Mouse (Mus musculus) G1E-ER4 (cell line): Measurements from ENCODE around the gene Egfl8. TPM values are rescaled to one million over a fixed set of nuclear protein-coding genes. Genes with fewer than 3 reads are reported as not detected.

ENCODE experiments used
- GATA1 ChIP-seq: IDR thresholded peaks from one replicate; pipeline ENCODE4 v1.8.0; 2012; ENCODE audit warnings: low read length, inconsistent platforms
- polyA plus RNA-seq: library from polyadenylated mRNA; stranded (reverse); fragments of >175 nt; gene quantifications from 2 replicates; pipeline ENCODE4 v1.2.3, GENCODE M21; 2012

Egfl8 gene
- polyA plus RNA-seq, 1 experiment: 1.1 TPM

- TF ChIP-seq GATA1: no peak
Observed at GRCm38 (mm10) chr17:34596098-34596497, 19.7 kb downstream of the Egfl8 start.

GRCm38 (mm10) chr17:34593752-34594525 lies 21.8 kb downstream of the Egfl8 start:
- no peak for TF ChIP-seq GATA1

- TF ChIP-seq GATA1: no peak
Observed at GRCm38 (mm10) chr17:34592581-34593549, 22.9 kb downstream of the Egfl8 start.

- no peak for TF ChIP-seq GATA1
Observed at GRCm38 (mm10) chr17:34591994-34592375, 23.8 kb downstream of the Egfl8 start.

GRCm38 (mm10) chr17:34591029-34591993 lies 24.5 kb downstream of the Egfl8 start, which contains the start of gene Pbx2:
TSS of gene Pbx2 (plus strand) at chr17:34591266.
- no peak for TF ChIP-seq GATA1

GRCm38 (mm10) chr17:34590154-34590987 lies 25.4 kb downstream of the Egfl8 start:
- no peak for TF ChIP-seq GATA1

- no peak for TF ChIP-seq GATA1
Observed at GRCm38 (mm10) chr17:34589681-34590101, 26.1 kb downstream of the Egfl8 start, which contains the start of gene Gpsm3. TSS of gene Gpsm3 (plus strand) at chr17:34589806.

- TF ChIP-seq GATA1: no peak
Observed at GRCm38 (mm10) chr17:34589206-34589605, 26.6 kb downstream of the Egfl8 start.

- no peak for TF ChIP-seq GATA1
Observed at GRCm38 (mm10) chr17:34588767-34589166, 27.0 kb downstream of the Egfl8 start.

- TF ChIP-seq GATA1: no peak
Observed at GRCm38 (mm10) chr17:34587814-34588213, 28.0 kb downstream of the Egfl8 start.

- TF ChIP-seq GATA1: no peak
Observed at GRCm38 (mm10) chr17:34587423-34587811, 28.4 kb downstream of the Egfl8 start.

GRCm38 (mm10) chr17:34586796-34587422 lies 28.9 kb downstream of the Egfl8 start:
- no peak for TF ChIP-seq GATA1

GRCm38 (mm10) chr17:34585877-34586771 lies 29.6 kb downstream of the Egfl8 start:
- TF ChIP-seq GATA1: no peak

GRCm38 (mm10) chr17:34585121-34585520 lies 30.6 kb downstream of the Egfl8 start:
- TF ChIP-seq GATA1: no peak
